Mouse (Mus musculus) urinary bladder, postnatal 0 days (tissue): Measurements from ENCODE around the gene Hist1h3c. TPM values are rescaled to one million over a fixed set of nuclear protein-coding genes. Genes with fewer than 3 reads are reported as not detected.

Source experiments
- microRNA-seq: library from miRNA; unstranded; fragments of <30 nt; microRNA quantifications from one replicate; pipeline ENCODE4, GENCODE M21; 2016
- polyA plus RNA-seq: library from polyadenylated mRNA; unstranded; fragments of >200 nt; fragmentation: Nextera tagmentation; extraction: Ambion mirVana; gene quantifications from 2 replicates; pipeline ENCODE4 v1.2.1, GENCODE M21; 2015

The Hist1h3c gene
- polyA plus RNA-seq, 1 experiment from 2014 or later = 0.41 TPM

Small RNA genes within 50 kb of the gene (microRNA-seq; reads per million reads assigned to microRNA genes)
- not detected for gene Gm44314
- gene Gm44484 = not detected

Other genes starting within 250 kb of the Hist1h3c start
- gene Hist1h4h, start 214.6 kb downstream of the Hist1h3c start, polyA plus RNA-seq = 24.9 and 35.3 TPM in 2 replicates
- 1.5 and 3.4 TPM in 2 replicates for gene Hist1h2af, start 211.7 kb downstream of the Hist1h3c start, polyA plus RNA-seq
- gene Hist1h3g, start 210.2 kb downstream of the Hist1h3c start, polyA plus RNA-seq = 1.7 and 2.1 TPM in 2 replicates
- 0.54 and 0.58 TPM in 2 replicates for gene Hist1h2bh, start 202.2 kb downstream of the Hist1h3c start, polyA plus RNA-seq
- gene Hist1h3f, start 201.6 kb downstream of the Hist1h3c start, polyA plus RNA-seq = 0.28 and 0.43 TPM in 2 replicates
- not detected in 2 replicates for gene Hist1h4f, start 194.0 kb downstream of the Hist1h3c start, polyA plus RNA-seq
- gene Hist1h1d, start 192.3 kb downstream of the Hist1h3c start, polyA plus RNA-seq = 0.58 and 0.60 TPM in 2 replicates
- gene Hist1h3e, start 183.2 kb downstream of the Hist1h3c start, polyA plus RNA-seq = 1.8 and 2.0 TPM in 2 replicates
- 14.0 and 18.1 TPM in 2 replicates for gene Hist1h2ae, start 174.4 kb downstream of the Hist1h3c start, polyA plus RNA-seq
- 10.7 and 21.8 TPM in 2 replicates for gene Hist1h2bg, start 174.2 kb downstream of the Hist1h3c start, polyA plus RNA-seq
- gene Hist1h2bf, start 171.4 kb downstream of the Hist1h3c start, polyA plus RNA-seq = 1.5 and 2.6 TPM in 2 replicates
- gene Hist1h2ad, start 171.2 kb downstream of the Hist1h3c start, polyA plus RNA-seq = 1.7 and 1.9 TPM in 2 replicates
- gene Hist1h3d, start 169.8 kb downstream of the Hist1h3c start, polyA plus RNA-seq = 2.9 and 3.4 TPM in 2 replicates
- 24.3 and 29.2 TPM in 2 replicates for gene Hist1h4d, start 164.0 kb downstream of the Hist1h3c start, polyA plus RNA-seq
- gene Hist1h2be, start 124.5 kb downstream of the Hist1h3c start, polyA plus RNA-seq = 1.1 and 1.4 TPM in 2 replicates
- 5.4 and 5.8 TPM in 2 replicates for gene Hist1h1e, start 123.0 kb downstream of the Hist1h3c start, polyA plus RNA-seq
- 1.00 and 1.2 TPM in 2 replicates for gene Hist1h2ac, start 61.7 kb downstream of the Hist1h3c start, polyA plus RNA-seq
- 161 and 192 TPM in 2 replicates for gene Hist1h2bc, start 61.4 kb downstream of the Hist1h3c start, polyA plus RNA-seq
- gene Hist1h1t, start 49.8 kb downstream of the Hist1h3c start, polyA plus RNA-seq = not detected in 2 replicates
- 1.8 TPM in 2 replicates for gene Hist1h4c, start 47.1 kb downstream of the Hist1h3c start, polyA plus RNA-seq
- 8.0 and 9.7 TPM in 2 replicates for gene Hfe, start 34.7 kb downstream of the Hist1h3c start, polyA plus RNA-seq
- gene Hist1h1c, start 6.8 kb downstream of the Hist1h3c start, polyA plus RNA-seq = 125 and 175 TPM in 2 replicates
- 0.82 and 1.2 TPM in 2 replicates for gene Hist1h2bb, start 1.1 kb upstream of the Hist1h3c start, polyA plus RNA-seq
- gene Hist1h2ab, start 5.5 kb upstream of the Hist1h3c start, polyA plus RNA-seq = 3.7 and 8.0 TPM in 2 replicates
- gene Hist1h3b, start 6.7 kb upstream of the Hist1h3c start, polyA plus RNA-seq = 2.0 and 2.8 TPM in 2 replicates
- gene Hist1h4b, start 11.4 kb upstream of the Hist1h3c start, polyA plus RNA-seq = 1.3 TPM in 1 of 2 replicates, not detected in the other
- 0.33 TPM in 1 of 2 replicates, not detected in the other for gene Hist1h4a, start 15.6 kb upstream of the Hist1h3c start, polyA plus RNA-seq
- 1.9 and 2.7 TPM in 2 replicates for gene Hist1h3a, start 16.8 kb upstream of the Hist1h3c start, polyA plus RNA-seq
- 0.59 and 0.82 TPM in 2 replicates for gene Hist1h1a, start 18.1 kb upstream of the Hist1h3c start, polyA plus RNA-seq
- gene Trim38, start 24.3 kb upstream of the Hist1h3c start, polyA plus RNA-seq = 0.19 and 0.30 TPM in 2 replicates
- 0.06 TPM in 1 of 2 replicates, not detected in the other for gene Slc17a2, start 61.4 kb upstream of the Hist1h3c start, polyA plus RNA-seq
- not detected in 2 replicates for gene Slc17a3, start 93.8 kb upstream of the Hist1h3c start, polyA plus RNA-seq
- gene Slc17a1, start 122.1 kb upstream of the Hist1h3c start, polyA plus RNA-seq = not detected in 2 replicates
- gene Slc17a4, start 169.4 kb upstream of the Hist1h3c start, polyA plus RNA-seq = not detected in 2 replicates
- not detected in 2 replicates for gene Hist1h2ba, start 188.6 kb upstream of the Hist1h3c start, polyA plus RNA-seq
- not detected in 2 replicates for gene Hist1h2aa, start 188.9 kb upstream of the Hist1h3c start, polyA plus RNA-seq
- not detected in 2 replicates for gene Scgn, start 245.6 kb upstream of the Hist1h3c start, polyA plus RNA-seq